Mouse (Mus musculus): ENCODE results near the gene Hbb-bs. TPM values are rescaled to one million over a fixed set of nuclear protein-coding genes. Genes with fewer than 3 reads are reported as not detected.

Gene Hbb-bs
- 59.0 and 111 TPM in 2 replicates for total RNA-seq (2023)

GRCm38 (mm10) chr7:103827808-103828207 lies at the start of gene Hbb-bs:
Gene Hbb-bs (minus strand): TSS chr7:103828096.

GRCm38 (mm10) chr7:103853090-103853489 lies 25.2 kb upstream of the Hbb-bs start, which contains the start of gene Hbb-y:
Gene Hbb-y (minus strand): TSS chr7:103853216.

GRCm38 (mm10) chr7:103843034-103843433 lies 15.1 kb upstream of the Hbb-bs start, which contains the start of gene Hbb-bh1:
Gene Hbb-bh1 (minus strand): TSS chr7:103843164.

GRCm38 (mm10) chr7:103840268-103840667 lies 12.4 kb upstream of the Hbb-bs start, which contains the start of gene Hbb-bh2:
Gene Hbb-bh2 (minus strand): TSS chr7:103840520.

GRCm38 (mm10) chr7:103813766-103814165 lies 14.1 kb downstream of the Hbb-bs start, which contains the start of gene Hbb-bt:
Gene Hbb-bt (minus strand): TSS chr7:103813996.

GRCm38 (mm10) chr7:103791721-103792120 lies 36.2 kb downstream of the Hbb-bs start, which contains the start of gene Olfr67:
Gene Olfr67 (minus strand): TSS chr7:103791821.

GRCm38 (mm10) chr7:103779598-103779997 lies 48.3 kb downstream of the Hbb-bs start, which contains the start of gene Olfr68:
Gene Olfr68 (minus strand): TSS chr7:103779698.

Other genes with a start within 250 kb of the Hbb-bs start
- not detected in 2 replicates for gene Olfr618, start 238.0 kb downstream of the Hbb-bs start, total RNA-seq (2023)
- gene Olfr619, start 227.5 kb downstream of the Hbb-bs start, total RNA-seq (2023): not detected in 2 replicates
- gene Olfr620, start 215.6 kb downstream of the Hbb-bs start, total RNA-seq (2023): not detected in 2 replicates
- gene Olfr622, start 185.4 kb downstream of the Hbb-bs start, total RNA-seq (2023): not detected in 2 replicates
- not detected in 2 replicates for gene Olfr623, start 164.4 kb downstream of the Hbb-bs start, total RNA-seq (2023)
- gene Olfr624, start 156.9 kb downstream of the Hbb-bs start, total RNA-seq (2023): not detected in 2 replicates
- gene Olfr625-ps1, start 145.4 kb downstream of the Hbb-bs start, total RNA-seq (2023): not detected in 2 replicates
- gene Olfr243, start 113.4 kb downstream of the Hbb-bs start, total RNA-seq (2023): not detected in 2 replicates
- gene Olfr628, start 97.7 kb downstream of the Hbb-bs start, total RNA-seq (2023): not detected in 2 replicates
- gene Olfr629, start 83.2 kb downstream of the Hbb-bs start, total RNA-seq (2023): not detected in 2 replicates
- gene Olfr630, start 70.8 kb downstream of the Hbb-bs start, total RNA-seq (2023): not detected in 2 replicates
- gene Olfr69, start 56.5 kb downstream of the Hbb-bs start, total RNA-seq (2023): not detected in 2 replicates
- not detected in 2 replicates for gene Olfr68, start 48.4 kb downstream of the Hbb-bs start, total RNA-seq (2023)
- gene Olfr67, start 36.3 kb downstream of the Hbb-bs start, total RNA-seq (2023): not detected in 2 replicates
- 16.2 and 21.8 TPM in 2 replicates for gene Hbb-bt, start 14.1 kb downstream of the Hbb-bs start, total RNA-seq (2023)
- gene Hbb-bh2, start 12.4 kb upstream of the Hbb-bs start, total RNA-seq (2023): not detected in 2 replicates
- gene Hbb-bh1, start 15.1 kb upstream of the Hbb-bs start, total RNA-seq (2023): not detected in 2 replicates
- not detected in 2 replicates for gene Hbb-y, start 25.1 kb upstream of the Hbb-bs start, total RNA-seq (2023)
- not detected in 2 replicates for gene Olfr66, start 58.2 kb upstream of the Hbb-bs start, total RNA-seq (2023)
- gene Olfr64, start 66.4 kb upstream of the Hbb-bs start, total RNA-seq (2023): not detected in 2 replicates
- not detected in 2 replicates for gene Olfr65, start 75.4 kb upstream of the Hbb-bs start, total RNA-seq (2023)
- not detected in 2 replicates for gene Olfr631, start 100.7 kb upstream of the Hbb-bs start, total RNA-seq (2023)
- not detected in 2 replicates for gene Olfr632, start 106.3 kb upstream of the Hbb-bs start, total RNA-seq (2023)
- not detected in 2 replicates for gene Olfr633, start 116.3 kb upstream of the Hbb-bs start, total RNA-seq (2023)
- not detected in 2 replicates for gene Olfr635, start 143.1 kb upstream of the Hbb-bs start, total RNA-seq (2023)
- gene Olfr638, start 170.7 kb upstream of the Hbb-bs start, total RNA-seq (2023): not detected in 2 replicates
- gene Olfr639, start 189.2 kb upstream of the Hbb-bs start, total RNA-seq (2023): 0.07 and 0.09 TPM in 2 replicates
- gene Olfr640, start 197.5 kb upstream of the Hbb-bs start, total RNA-seq (2023): not detected in 2 replicates
- not detected in 2 replicates for gene Olfr641, start 207.3 kb upstream of the Hbb-bs start, total RNA-seq (2023)
- gene Olfr642, start 224.6 kb upstream of the Hbb-bs start, total RNA-seq (2023): not detected in 2 replicates
- gene 4930516K23Rik, start 233.3 kb upstream of the Hbb-bs start, total RNA-seq (2023): not detected in 2 replicates
- gene Olfr644, start 243.8 kb upstream of the Hbb-bs start, total RNA-seq (2023): not detected in 2 replicates